Mouse (Mus musculus) testis, adult 2 months (tissue): ENCODE data around the gene Chrm5.

Experiments used
- CTCF ChIP-seq: fragments of 200-500 bp; IDR thresholded peaks from 2 replicates; pipeline ENCODE4 v1.5.1; 2012; ENCODE audit warnings: low read depth, mild to moderate bottlenecking, inconsistent platforms, low read length, moderate library complexity; ENCODE audit not compliant: control insufficient read depth, insufficient read depth, insufficient replicate concordance
- POLR2A ChIP-seq: fragments of 200-500 bp; IDR thresholded peaks from 2 replicates; pipeline ENCODE4 v1.6.1; 2012; ENCODE audit warnings: low read depth, mild to moderate bottlenecking, inconsistent platforms, low read length, moderate library complexity; ENCODE audit not compliant: control insufficient read depth

- TF ChIP-seq CTCF (no peak), POLR2A (no peak)
Measured at GRCm38 (mm10) chr2:112480669-112481068, at the start of gene Chrm5.
